Mouse (Mus musculus): ENCODE results near the gene H2-DMa.

DNA sequence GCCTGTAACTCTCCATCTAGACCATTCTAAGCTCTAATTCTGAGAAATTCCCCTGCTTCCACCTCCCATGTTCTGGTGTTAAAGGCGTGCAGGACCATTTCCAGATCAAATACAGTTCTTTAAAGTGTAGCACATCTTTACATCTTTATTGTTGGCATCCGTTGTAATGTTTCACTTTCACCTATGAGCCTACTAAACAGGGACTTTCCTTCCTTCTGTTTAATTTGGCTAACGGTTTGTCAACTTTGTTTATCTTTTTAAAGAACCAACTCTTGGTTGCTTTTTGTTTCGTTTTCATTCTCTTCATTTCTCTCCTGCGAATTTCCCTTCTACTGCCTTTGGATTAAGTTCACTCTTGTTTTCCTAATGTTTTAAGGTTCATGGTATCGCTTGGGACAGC lies 16.5 kb upstream of the H2-DMa start:
- TF ChIP-seq POLR2A (IDR thresholded peaks at IDR 0.05; ENCODE audit: low read depth, low read length) (no peak), CTCF (IDR thresholded peaks at IDR 0.05; ENCODE audit: borderline replicate concordance, insufficient read depth, low read length) (no peak)

Measured in embryonic fibroblast, embryonic 13.5 days (primary cell).